Mouse (Mus musculus): ENCODE data around the gene Pappa2. TPM values are rescaled to one million over a fixed set of nuclear protein-coding genes. Genes with fewer than 3 reads are reported as not detected.

The Pappa2 gene
- polyA plus RNA-seq, 1 experiment from 2014 or later: 0.77 TPM

DNA sequence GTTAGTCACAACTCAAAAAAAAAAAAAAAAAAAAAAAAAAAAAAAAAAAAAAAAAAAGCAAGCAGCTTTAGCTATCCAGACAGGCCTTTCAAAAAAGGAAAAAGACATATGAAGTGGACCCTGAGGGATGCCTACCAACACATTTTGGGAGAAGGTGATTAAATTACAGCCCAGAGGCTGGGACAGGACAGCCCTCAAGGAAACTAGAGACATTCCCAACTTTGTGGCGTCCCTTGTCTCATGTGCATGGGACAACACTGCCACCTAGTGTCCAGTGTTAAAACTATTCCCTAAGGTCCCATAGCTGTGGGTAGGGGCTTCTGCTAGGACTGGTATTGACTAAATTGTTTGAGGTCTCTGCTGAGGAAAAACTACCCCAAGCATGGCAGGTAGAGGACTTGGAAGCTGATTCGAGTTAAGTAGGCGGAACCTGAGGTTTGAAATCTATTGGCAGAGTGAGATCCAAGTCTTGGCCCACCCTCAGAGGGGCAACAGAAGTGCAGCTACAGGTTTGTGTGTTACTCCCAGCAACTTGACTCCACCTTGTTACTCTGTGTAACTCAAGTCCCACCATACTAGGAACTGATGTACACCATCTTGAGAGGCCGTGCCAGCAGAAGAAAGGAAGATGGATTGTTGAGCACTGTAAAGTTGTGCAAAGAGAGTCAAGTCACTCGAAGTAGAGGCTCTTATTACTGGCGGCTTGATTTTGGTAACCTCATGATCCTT lies 26.6 kb downstream of the Pappa2 start:
- Histone ChIP-seq H3K9ac (ENCODE audit: low read depth, low read length) (no peak overlapping the region), H3K9me3 (ENCODE audit: control insufficient read depth, low read length) (no peaks in the 10 kb centered on the region), H3K4me2 (replicated peaks; ENCODE audit: low read depth, low read length) (no peak overlapping the region), H3K36me3 (ENCODE audit: control insufficient read depth, insufficient read depth, low read length) (no peaks in the 10 kb centered on the region), H3K4me3 (ENCODE audit: low read length) (no peak overlapping the region), H3K27me3 (ENCODE audit: control insufficient read depth, insufficient read depth, low read length) (no peaks in the 10 kb centered on the region), H3K4me1 (ENCODE audit: control insufficient read depth, insufficient read depth, low read length) (no peaks in the 10 kb centered on the region), H3K27ac (ENCODE audit: low read depth, low read length) (no peak overlapping the region)
- WGBS: 39% methylated on average over 6 of the region's 6 CpGs
- ATAC-seq (ENCODE audit: low FRiP score, low TSS enrichment): peak; percentile 91

- H3K27ac ChIP-seq (ENCODE audit: low read depth, low read length): no peak overlapping the region
- H3K9ac ChIP-seq (ENCODE audit: low read depth, low read length): no peak overlapping the region
- no peaks in the 10 kb centered on the region for H3K27me3 ChIP-seq (ENCODE audit: control insufficient read depth, insufficient read depth, low read length)
- no peak overlapping the region for H3K4me2 ChIP-seq (replicated peaks; ENCODE audit: low read depth, low read length)
- H3K4me1 ChIP-seq (ENCODE audit: control insufficient read depth, insufficient read depth, low read length): no peaks in the 10 kb centered on the region
- no peak for ATAC-seq (ENCODE audit: low FRiP score, low TSS enrichment)
- H3K4me3 ChIP-seq (ENCODE audit: low read length): no peak overlapping the region
- 91% methylated on average over 6 of the region's 6 CpGs for WGBS
- H3K36me3 ChIP-seq (ENCODE audit: control insufficient read depth, insufficient read depth, low read length): no peaks in the 10 kb centered on the region
- no peaks in the 10 kb centered on the region for H3K9me3 ChIP-seq (ENCODE audit: control insufficient read depth, low read length)
Measured at GRCm38 (mm10) chr1:158949041-158949440, 31.2 kb downstream of the Pappa2 start.

DNA sequence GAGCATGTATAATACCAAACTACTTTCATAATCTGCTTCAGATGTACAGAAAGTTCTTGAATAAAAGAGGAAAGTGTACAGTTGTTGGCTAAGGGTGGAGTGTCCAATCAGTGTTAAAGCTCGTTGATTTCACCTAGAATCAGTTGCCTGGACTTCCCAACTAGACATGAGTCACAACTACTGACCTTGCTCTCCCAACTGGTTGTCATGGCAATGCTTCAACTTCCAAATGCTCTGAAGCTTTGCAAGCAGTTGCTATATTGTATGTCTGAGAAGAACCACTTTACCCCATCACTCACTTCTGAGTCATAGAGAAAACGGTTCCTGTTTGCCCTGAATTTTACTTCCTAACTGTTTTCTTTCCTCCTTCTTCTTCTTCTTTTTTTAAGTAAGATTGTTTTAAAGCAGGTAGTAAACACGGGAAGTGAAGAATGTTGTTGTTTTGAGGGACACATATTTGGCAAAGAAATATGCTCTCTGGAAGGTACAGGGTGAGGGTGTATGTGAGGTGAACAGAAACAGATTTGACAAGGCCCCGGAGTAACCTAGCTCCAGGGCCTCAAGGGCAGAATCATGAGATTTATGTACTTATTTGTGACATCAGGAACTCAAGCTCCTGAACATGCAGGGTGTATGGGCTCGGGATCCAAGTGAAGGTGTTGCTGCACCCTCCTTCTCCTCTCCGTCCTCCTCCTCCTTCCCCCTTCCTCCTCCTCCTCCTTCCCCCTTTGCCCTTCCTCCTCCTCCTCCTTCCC lies 32.1 kb downstream of the Pappa2 start:
- no peak overlapping the region for H3K27ac ChIP-seq (ENCODE audit: low read depth, low read length)
- H3K27me3 ChIP-seq (ENCODE audit: control insufficient read depth, insufficient read depth, low read length): no peaks in the 10 kb centered on the region
- no peak for ATAC-seq (ENCODE audit: low FRiP score, low TSS enrichment)
- H3K9me3 ChIP-seq (ENCODE audit: control insufficient read depth, low read length): no peaks in the 10 kb centered on the region
- H3K4me3 ChIP-seq (ENCODE audit: low read length): no peak overlapping the region
- WGBS: 62% methylated on average over 6 of the region's 6 CpGs
- no peaks in the 10 kb centered on the region for H3K4me1 ChIP-seq (ENCODE audit: control insufficient read depth, insufficient read depth, low read length)
- H3K9ac ChIP-seq (ENCODE audit: low read depth, low read length): no peak overlapping the region
- H3K36me3 ChIP-seq (ENCODE audit: control insufficient read depth, insufficient read depth, low read length): no peaks in the 10 kb centered on the region
- no peak overlapping the region for H3K4me2 ChIP-seq (replicated peaks; ENCODE audit: low read depth, low read length)

DNA sequence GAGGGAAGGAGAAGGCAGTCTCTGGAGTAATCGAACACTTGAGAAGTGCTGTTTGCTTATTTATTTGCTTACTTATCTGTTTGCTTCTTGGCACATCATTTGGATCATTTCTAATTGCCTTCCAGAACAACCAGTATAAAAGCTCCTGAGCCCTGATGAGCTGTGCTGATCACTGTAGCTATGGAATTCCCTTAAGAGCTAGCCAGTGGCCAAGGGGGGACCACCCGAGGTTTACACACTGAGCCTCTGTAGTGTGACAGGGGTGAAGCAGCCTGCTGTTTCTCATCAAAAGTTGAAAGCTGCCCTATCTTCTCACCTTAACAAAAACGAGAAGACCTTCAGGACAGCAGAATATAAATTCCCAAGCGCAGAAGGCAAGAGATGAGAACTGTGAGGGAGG lies 35.4 kb downstream of the Pappa2 start:
- H3K27ac ChIP-seq (ENCODE audit: low read depth, low read length): no peak overlapping the region
- ATAC-seq (ENCODE audit: low FRiP score, low TSS enrichment): no peak
- no peaks in the 10 kb centered on the region for H3K9me3 ChIP-seq (ENCODE audit: control insufficient read depth, low read length)
- no peak overlapping the region for H3K4me2 ChIP-seq (replicated peaks; ENCODE audit: low read depth, low read length)
- H3K27me3 ChIP-seq (ENCODE audit: control insufficient read depth, insufficient read depth, low read length): no peaks in the 10 kb centered on the region
- no peaks in the 10 kb centered on the region for H3K4me1 ChIP-seq (ENCODE audit: control insufficient read depth, insufficient read depth, low read length)
- H3K4me3 ChIP-seq (ENCODE audit: low read length): no peak overlapping the region
- no peak overlapping the region for H3K9ac ChIP-seq (ENCODE audit: low read depth, low read length)
- H3K36me3 ChIP-seq (ENCODE audit: control insufficient read depth, insufficient read depth, low read length): no peaks in the 10 kb centered on the region
- WGBS: 44% methylated on average over 4 of the region's 4 CpGs

GRCm38 (mm10) chr1:158942864-158943263 lies 37.4 kb downstream of the Pappa2 start:
- no peak overlapping the region for H3K4me3 ChIP-seq (ENCODE audit: low read length)
- H3K4me2 ChIP-seq (replicated peaks; ENCODE audit: low read depth, low read length): no peak overlapping the region
- 52% methylated on average over 3 of the region's 3 CpGs for WGBS

DNA sequence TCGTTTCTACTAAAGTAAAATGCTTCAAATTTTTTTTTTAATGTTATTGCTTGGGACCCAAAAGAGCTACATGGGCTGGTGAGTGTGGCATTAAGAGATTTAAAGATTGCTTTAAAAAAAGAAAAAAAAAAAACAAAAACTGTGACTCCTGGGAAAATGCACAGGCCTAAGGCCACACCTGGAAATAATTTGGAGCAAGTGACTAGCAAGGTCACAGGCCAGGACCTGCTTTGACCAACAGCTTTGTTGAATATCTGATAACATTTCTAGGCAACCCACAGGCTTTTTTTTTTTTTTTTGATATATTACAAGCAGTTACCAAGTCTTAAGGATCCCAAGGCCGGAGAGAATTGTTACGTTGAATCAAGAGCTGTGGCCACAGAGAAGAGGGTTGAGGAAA lies 39.3 kb downstream of the Pappa2 start:
- no peaks in the 10 kb centered on the region for H3K36me3 ChIP-seq (ENCODE audit: control insufficient read depth, insufficient read depth, low read length)
- ATAC-seq (ENCODE audit: low FRiP score, low TSS enrichment): no peak
- WGBS: 59% methylated on average over 3 of the region's 3 CpGs

More at GRCm38 (mm10) chr1:158942864-158943263, 37.4 kb downstream of the Pappa2 start:
- Histone ChIP-seq H3K9me3 (ENCODE audit: control insufficient read depth, low read length) (no peaks in the 10 kb centered on the region), H3K9ac (ENCODE audit: low read depth, low read length) (no peak overlapping the region), H3K27ac (ENCODE audit: low read depth, low read length) (no peak overlapping the region), H3K4me1 (ENCODE audit: control insufficient read depth, insufficient read depth, low read length) (no peaks in the 10 kb centered on the region), H3K36me3 (ENCODE audit: control insufficient read depth, insufficient read depth, low read length) (no peaks in the 10 kb centered on the region), H3K27me3 (ENCODE audit: control insufficient read depth, insufficient read depth, low read length) (no peaks in the 10 kb centered on the region)
- ATAC-seq (ENCODE audit: low FRiP score, low TSS enrichment): no peak

DNA sequence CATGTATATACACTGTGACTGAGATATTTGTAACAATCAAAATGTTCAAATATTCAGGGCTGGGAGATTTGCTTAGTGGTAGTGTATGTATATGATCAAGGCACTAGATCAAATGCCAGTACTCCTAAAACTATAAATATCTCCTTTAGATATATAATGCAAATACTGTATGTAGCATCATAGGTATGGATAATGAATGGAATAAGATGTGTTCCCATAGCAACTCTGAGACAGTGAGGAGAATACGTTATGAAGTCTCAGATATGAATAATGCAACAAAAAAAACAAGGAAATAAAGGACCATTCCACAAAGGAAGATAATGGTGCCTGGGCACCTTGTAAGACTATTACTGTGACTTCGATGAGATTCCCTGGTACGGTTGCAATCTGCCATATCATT lies 45.8 kb downstream of the Pappa2 start:
- no peaks in the 10 kb centered on the region for H3K27me3 ChIP-seq (ENCODE audit: control insufficient read depth, insufficient read depth, low read length)
- 89% methylated on average over 3 of the region's 3 CpGs for WGBS
- H3K9me3 ChIP-seq (ENCODE audit: control insufficient read depth, low read length): no peaks in the 10 kb centered on the region
- ATAC-seq (ENCODE audit: low FRiP score, low TSS enrichment): no peak
- no peaks in the 10 kb centered on the region for H3K36me3 ChIP-seq (ENCODE audit: control insufficient read depth, insufficient read depth, low read length)
- H3K27ac ChIP-seq (ENCODE audit: low read depth, low read length): no peak overlapping the region
- no peak overlapping the region for H3K4me2 ChIP-seq (replicated peaks; ENCODE audit: low read depth, low read length)
- no peak overlapping the region for H3K4me3 ChIP-seq (ENCODE audit: low read length)
- H3K4me1 ChIP-seq (ENCODE audit: control insufficient read depth, insufficient read depth, low read length): no peaks in the 10 kb centered on the region
- H3K9ac ChIP-seq (ENCODE audit: low read depth, low read length): no peak overlapping the region

More for the DNA sequence above, 39.3 kb downstream of the Pappa2 start:
- Histone ChIP-seq H3K9ac (ENCODE audit: low read depth, low read length) (no peak overlapping the region), H3K27me3 (ENCODE audit: control insufficient read depth, insufficient read depth, low read length) (no peaks in the 10 kb centered on the region), H3K27ac (ENCODE audit: low read depth, low read length) (no peak overlapping the region), H3K4me1 (ENCODE audit: control insufficient read depth, insufficient read depth, low read length) (no peaks in the 10 kb centered on the region), H3K4me3 (ENCODE audit: low read length) (no peak overlapping the region), H3K9me3 (ENCODE audit: control insufficient read depth, low read length) (no peaks in the 10 kb centered on the region), H3K4me2 (replicated peaks; ENCODE audit: low read depth, low read length) (no peak overlapping the region)

DNA sequence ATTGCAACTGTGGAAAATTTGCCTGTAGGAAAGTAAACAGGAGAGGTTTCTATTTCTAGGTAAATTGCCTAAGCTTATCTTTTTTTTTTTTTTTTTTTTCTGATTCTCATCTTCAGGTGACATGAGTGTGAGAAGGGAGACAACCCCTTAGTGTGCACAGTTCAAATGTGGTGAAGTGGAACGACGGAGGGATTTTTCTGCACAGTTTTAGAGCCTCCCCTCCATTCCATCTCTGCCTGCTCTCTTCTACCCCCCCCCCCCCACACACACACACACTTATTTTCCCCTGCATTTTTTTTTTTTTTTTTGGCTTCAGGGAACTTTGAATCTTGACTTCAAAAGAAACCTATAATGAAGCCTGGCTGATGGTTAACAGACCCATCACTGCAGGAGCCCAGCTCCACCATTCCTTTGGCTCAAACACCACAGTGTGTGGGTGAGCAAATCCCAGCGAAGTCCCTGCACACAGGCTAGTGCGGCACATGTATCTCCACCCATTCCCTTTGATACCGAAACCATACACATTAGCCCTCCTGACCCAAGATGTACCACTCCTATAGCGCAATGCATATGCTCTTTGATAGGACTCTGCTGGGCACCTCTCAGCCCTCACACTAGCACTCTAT lies 49.0 kb downstream of the Pappa2 start:
- H3K9me3 ChIP-seq (ENCODE audit: control insufficient read depth, low read length): no peaks in the 10 kb centered on the region
- H3K27me3 ChIP-seq (ENCODE audit: control insufficient read depth, insufficient read depth, low read length): no peaks in the 10 kb centered on the region
- H3K9ac ChIP-seq (ENCODE audit: low read depth, low read length): no peak overlapping the region
- H3K27ac ChIP-seq (ENCODE audit: low read depth, low read length): no peak overlapping the region
- no peak overlapping the region for H3K4me2 ChIP-seq (replicated peaks; ENCODE audit: low read depth, low read length)
- H3K4me3 ChIP-seq (ENCODE audit: low read length): no peak overlapping the region
- peak; percentile 88 for ATAC-seq (ENCODE audit: low FRiP score, low TSS enrichment)
- WGBS: 63% methylated on average over 6 of the region's 6 CpGs
- no peaks in the 10 kb centered on the region for H3K36me3 ChIP-seq (ENCODE audit: control insufficient read depth, insufficient read depth, low read length)
- no peaks in the 10 kb centered on the region for H3K4me1 ChIP-seq (ENCODE audit: control insufficient read depth, insufficient read depth, low read length)

DNA sequence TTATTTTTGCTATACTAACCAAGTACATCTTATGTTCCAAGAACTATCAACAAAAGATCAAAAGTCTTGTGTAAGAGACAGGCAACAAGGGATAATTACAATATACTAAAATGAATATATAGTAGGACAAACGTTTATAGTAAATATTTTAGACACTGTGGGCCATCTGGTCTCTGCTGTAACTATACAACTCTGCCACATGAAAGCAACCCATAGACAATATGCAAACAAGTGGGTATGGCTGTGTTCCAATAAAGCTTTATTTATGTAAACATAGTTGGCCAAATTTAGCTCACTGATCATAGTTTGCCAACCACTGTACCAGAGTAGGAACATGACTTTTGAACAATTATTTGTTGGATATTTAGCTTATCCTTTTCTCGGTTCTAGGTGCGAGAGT lies 50.9 kb downstream of the Pappa2 start:
- H3K9me3 ChIP-seq (ENCODE audit: control insufficient read depth, low read length): no peaks in the 10 kb centered on the region
- H3K9ac ChIP-seq (ENCODE audit: low read depth, low read length): no peak overlapping the region
- H3K27ac ChIP-seq (ENCODE audit: low read depth, low read length): no peak overlapping the region
- no peaks in the 10 kb centered on the region for H3K36me3 ChIP-seq (ENCODE audit: control insufficient read depth, insufficient read depth, low read length)
- no peak overlapping the region for H3K4me3 ChIP-seq (ENCODE audit: low read length)
- ATAC-seq (ENCODE audit: low FRiP score, low TSS enrichment): no peak
- WGBS: 83% methylated on average over 3 of the region's 3 CpGs
- H3K4me2 ChIP-seq (replicated peaks; ENCODE audit: low read depth, low read length): no peak overlapping the region
- H3K4me1 ChIP-seq (ENCODE audit: control insufficient read depth, insufficient read depth, low read length): no peaks in the 10 kb centered on the region
- no peaks in the 10 kb centered on the region for H3K27me3 ChIP-seq (ENCODE audit: control insufficient read depth, insufficient read depth, low read length)
